Mouse (Mus musculus) G1E (cell line): ENCODE measurements around the gene Ism1. TPM values are rescaled to one million over a fixed set of nuclear protein-coding genes. Genes with fewer than 3 reads are reported as not detected.

Experiments used
- ATAC-seq: 2 replicates; pipeline ENCODE4 v1.8.0; 2016; ENCODE audit warnings: mild to moderate bottlenecking; ENCODE audit not compliant: insufficient number of reproducible peaks, poor library complexity, low FRiP score, severe bottlenecking; ENCODE audit errors: extremely low read depth
- DNase-seq: peaks from one replicate; pipeline ENCODE4 v3.0.0; 2012; ENCODE audit warnings: low spot score
- H3K27me3 ChIP-seq: 2 replicates; pipeline ENCODE4 v1.6.1; 2012; ENCODE audit warnings: mild to moderate bottlenecking, low read length, inconsistent platforms; ENCODE audit not compliant: insufficient read depth
- H3K36me3 ChIP-seq: replicated peaks from 2 replicates; pipeline ENCODE3; 2012; ENCODE audit warnings: mild to moderate bottlenecking, inconsistent platforms
- H3K4me1 ChIP-seq: 2 replicates; pipeline ENCODE4 v1.6.1; 2012; ENCODE audit warnings: low read depth, low read length, inconsistent platforms, mixed read lengths; ENCODE audit not compliant: insufficient read depth
- H3K4me3 ChIP-seq: 2 replicates; pipeline ENCODE4 v1.5.1; 2012; ENCODE audit warnings: low read depth, mild to moderate bottlenecking, inconsistent platforms, low read length, moderate library complexity, mixed read lengths
- H3K9me3 ChIP-seq: replicated peaks from 2 replicates; pipeline ENCODE4 v1.6.1; 2012; ENCODE audit warnings: inconsistent platforms
- CTCF ChIP-seq: IDR thresholded peaks from 2 replicates; pipeline ENCODE4 v1.5.1; 2012; ENCODE audit warnings: low read depth, low read length, inconsistent platforms, mixed read lengths
- GATA1 ChIP-seq: IDR thresholded peaks from 2 replicates; pipeline ENCODE4 v1.6.1; 2012; ENCODE audit warnings: borderline replicate concordance, low read length, inconsistent platforms, mixed read lengths
- GATA2 ChIP-seq: IDR thresholded peaks from 2 replicates; pipeline ENCODE4 v1.6.1; 2012; ENCODE audit warnings: low read depth, low read length, inconsistent platforms, borderline replicate concordance
- POLR2AphosphoS5 ChIP-seq: IDR thresholded peaks from 2 replicates; pipeline ENCODE4 v1.6.1; 2012; ENCODE audit warnings: low read depth, low read length, inconsistent platforms; ENCODE audit not compliant: insufficient replicate concordance
- TAL1 ChIP-seq: conservative IDR thresholded peaks from 2 replicates; pipeline ENCODE4 v1.6.1; 2012; ENCODE audit warnings: low read depth, low read length, inconsistent platforms, mixed read lengths
- polyA plus RNA-seq: library from polyadenylated mRNA; stranded (reverse); fragments of >175 nt; gene quantifications from 2 replicates; pipeline ENCODE4 v1.2.3, GENCODE M21; 2012
- total RNA-seq, 2 experiments: library from RNA; stranded (forward) in 1 of 2; stranded (reverse) in 1 of 2; fragments of 200-1000 nt in 1 of 2; fragments of >200 nt in 1 of 2; fragmentation: Nextera tagmentation in 1 of 2; gene quantifications; 2 replicates each; pipeline ENCODE4 v1.2.3; 2014 to 2017

Ism1 gene
- total and polyA plus RNA-seq, 3 experiments, result 0.16 TPM; not detected in 2

DNA sequence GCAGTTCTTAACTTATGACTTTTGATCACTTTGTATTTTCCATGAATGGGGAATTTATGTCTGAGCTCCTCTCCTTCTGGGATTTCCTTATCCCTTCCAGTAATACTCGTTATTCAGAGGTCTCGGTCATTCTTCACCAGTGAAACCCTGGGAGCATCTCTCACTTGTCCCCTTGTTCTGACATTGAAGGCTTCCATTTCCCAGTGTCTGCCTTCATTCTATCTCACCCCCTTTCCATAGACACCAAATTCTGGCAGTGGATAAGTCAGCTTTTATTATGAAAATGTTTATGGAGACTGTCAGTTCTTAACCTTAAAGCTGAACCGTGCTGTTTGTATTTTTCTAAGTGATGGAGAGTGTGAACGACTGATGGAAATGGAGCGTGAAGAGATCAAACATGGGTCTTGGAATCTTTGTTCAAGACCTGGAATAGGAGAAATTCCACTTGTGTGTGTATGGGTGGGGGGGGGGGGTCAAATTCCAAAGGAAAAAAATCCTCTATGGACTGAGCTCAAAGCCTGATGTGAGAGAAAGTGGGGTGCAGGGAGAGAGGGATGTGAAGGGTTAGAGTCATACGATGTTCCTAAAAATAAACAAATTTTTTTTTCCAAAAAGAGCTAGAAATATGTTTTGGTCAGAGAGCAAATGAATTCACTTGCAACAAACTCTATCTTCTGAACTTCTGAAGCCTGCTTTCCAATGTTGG is 30.4 kb downstream of the Ism1 start:
- no peaks in the 10 kb centered on the region for H3K9me3 ChIP-seq
- H3K36me3 ChIP-seq, result no peaks in the 10 kb centered on the region
- no peak overlapping the region for H3K4me3 ChIP-seq
- ATAC-seq, result no peak
- H3K4me1 ChIP-seq, result no peaks in the 10 kb centered on the region
- DNase-seq, result no peak
- H3K27me3 ChIP-seq, result no peaks in the 10 kb centered on the region
- no peak for TF ChIP-seq CTCF
- TF ChIP-seq GATA1, result no peak
- no peak for TF ChIP-seq POLR2AphosphoS5
- no peak for TF ChIP-seq TAL1
- TF ChIP-seq GATA2, result no peak

DNA sequence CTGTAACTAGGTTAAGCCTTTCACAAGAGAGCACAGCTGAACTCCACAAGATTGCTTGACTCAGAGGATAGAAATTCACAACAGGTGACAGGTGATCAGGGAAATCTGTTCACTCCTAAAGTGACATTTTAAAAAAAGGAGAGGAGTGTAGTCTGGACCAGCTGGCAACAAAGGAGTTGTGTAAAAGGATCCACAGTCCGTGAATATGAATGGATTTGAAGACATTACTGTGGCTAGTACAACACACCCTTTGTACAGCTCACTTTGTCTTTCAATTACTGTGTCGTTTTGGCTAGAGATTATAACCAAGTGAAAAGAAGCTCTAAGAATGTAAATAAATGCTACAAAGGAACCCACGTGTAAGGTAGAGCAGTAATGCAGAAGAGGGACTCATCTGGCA is 33.7 kb downstream of the Ism1 start:
- H3K9me3 ChIP-seq, result no peaks in the 10 kb centered on the region
- ATAC-seq (no peak), DNase-seq (no peak)
- TF ChIP-seq TAL1 (no peak), CTCF (no peak)
- H3K4me3 ChIP-seq, result no peak overlapping the region
- no peaks in the 10 kb centered on the region for H3K27me3 ChIP-seq
- no peaks in the 10 kb centered on the region for H3K4me1 ChIP-seq
- H3K36me3 ChIP-seq, result no peaks in the 10 kb centered on the region

DNA sequence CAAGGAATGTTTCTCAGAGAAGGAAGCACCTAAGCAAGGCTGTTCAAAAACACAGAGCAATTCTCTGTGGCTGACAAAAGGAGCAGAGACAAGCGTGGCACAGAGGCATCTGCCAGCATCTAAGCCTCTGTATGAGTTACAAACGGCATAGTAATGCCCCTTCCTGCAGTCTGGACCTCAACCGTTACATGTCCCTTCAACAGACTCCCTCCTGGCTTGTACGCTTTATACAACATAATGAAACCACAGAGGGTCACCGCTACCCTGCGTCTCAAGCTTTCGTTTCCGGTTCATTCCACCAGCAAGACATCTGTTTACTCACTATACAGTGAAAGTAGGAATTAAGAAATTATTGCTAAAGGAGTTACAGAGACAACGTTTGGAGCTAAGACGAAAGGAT is 34.1 kb downstream of the Ism1 start:
- no peaks in the 10 kb centered on the region for H3K36me3 ChIP-seq
- ATAC-seq (no peak), DNase-seq (no peak)
- TF ChIP-seq TAL1, result no peak
- TF ChIP-seq CTCF, result no peak
- no peak for TF ChIP-seq GATA1
- no peak overlapping the region for H3K4me3 ChIP-seq
- H3K27me3 ChIP-seq, result no peaks in the 10 kb centered on the region
- no peaks in the 10 kb centered on the region for H3K4me1 ChIP-seq
- H3K9me3 ChIP-seq, result no peaks in the 10 kb centered on the region

DNA sequence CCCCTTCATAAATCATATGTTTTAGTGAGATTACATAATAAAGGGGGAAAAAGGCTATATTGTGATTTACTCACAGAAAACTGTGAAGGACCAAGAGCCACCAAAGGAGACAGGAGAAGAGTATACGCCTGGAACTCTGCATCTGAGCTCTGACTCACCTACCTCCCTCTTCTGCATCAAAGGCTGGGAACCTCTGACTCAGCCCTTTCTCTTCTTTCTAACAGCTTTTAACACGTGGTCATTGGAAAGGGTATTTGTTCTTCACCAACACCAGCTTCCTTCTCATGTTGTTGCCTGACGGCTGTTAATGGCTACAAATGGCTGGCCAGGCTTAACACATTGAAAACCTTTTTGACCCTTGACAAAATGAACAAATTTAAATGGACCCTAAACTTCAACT is 36.2 kb downstream of the Ism1 start:
- Histone ChIP-seq H3K4me3 (no peak overlapping the region), H3K4me1 (no peaks in the 10 kb centered on the region), H3K27me3 (no peaks in the 10 kb centered on the region), H3K36me3 (no peaks in the 10 kb centered on the region), H3K9me3 (no peaks in the 10 kb centered on the region)
- TF ChIP-seq GATA2, result no peak
- TF ChIP-seq GATA1, result no peak
- TF ChIP-seq CTCF, result no peak
- no peak for TF ChIP-seq TAL1
- TF ChIP-seq POLR2AphosphoS5, result no peak
- no peak for DNase-seq
- ATAC-seq, result no peak

DNA sequence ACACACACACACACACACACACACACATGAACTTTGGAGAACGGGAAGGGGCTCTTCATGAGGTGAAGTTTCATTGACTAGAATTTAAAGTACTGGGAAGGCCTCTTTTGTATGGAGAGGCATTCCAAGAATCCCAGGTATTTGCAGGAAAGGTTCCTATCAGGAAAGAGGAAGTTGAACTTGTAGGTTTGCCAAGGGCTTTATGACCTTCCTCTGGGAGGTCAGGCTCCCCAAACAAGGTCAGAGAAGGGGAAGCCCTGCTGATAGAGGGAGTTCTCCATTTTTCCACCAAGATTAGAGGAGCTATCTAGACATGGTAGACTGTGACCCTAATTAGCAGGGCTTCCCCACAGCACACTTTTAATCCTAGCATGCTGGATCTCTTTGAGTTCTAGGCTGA is 39.8 kb downstream of the Ism1 start:
- Histone ChIP-seq H3K27me3 (no peaks in the 10 kb centered on the region), H3K36me3 (no peaks in the 10 kb centered on the region), H3K9me3 (no peaks in the 10 kb centered on the region), H3K4me1 (no peaks in the 10 kb centered on the region), H3K4me3 (no peak overlapping the region)
- no peak for DNase-seq
- ATAC-seq, result no peak
- TF ChIP-seq TAL1 (no peak), GATA2 (no peak), POLR2AphosphoS5 (no peak)

DNA sequence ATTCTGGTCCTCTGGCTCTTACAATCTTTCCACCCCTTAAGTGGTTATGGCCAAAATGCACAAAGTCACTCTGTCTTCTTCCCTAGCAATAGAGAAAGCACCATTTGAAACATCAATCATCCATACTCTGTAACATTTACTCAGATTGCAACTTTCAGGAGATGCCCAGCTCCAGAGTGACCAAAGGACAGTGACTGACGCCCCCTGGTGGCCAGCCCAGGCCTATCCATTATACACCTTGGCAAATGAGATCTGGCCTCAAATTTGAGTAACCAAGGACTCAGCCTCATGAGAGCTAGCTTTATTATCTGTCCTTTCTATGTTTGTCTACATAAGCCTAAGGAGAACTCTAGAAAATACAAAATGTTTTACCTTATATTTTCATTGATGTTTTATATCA is 44.7 kb downstream of the Ism1 start:
- Histone ChIP-seq H3K36me3 (no peaks in the 10 kb centered on the region), H3K4me3 (no peak overlapping the region), H3K4me1 (no peaks in the 10 kb centered on the region), H3K9me3 (no peaks in the 10 kb centered on the region), H3K27me3 (no peaks in the 10 kb centered on the region)
- DNase-seq, result no peak
- TF ChIP-seq CTCF (peak; percentile 48), POLR2AphosphoS5 (no peak)
- peak; percentile 49; the same call in 1 of the 2 replicates for ATAC-seq

DNA sequence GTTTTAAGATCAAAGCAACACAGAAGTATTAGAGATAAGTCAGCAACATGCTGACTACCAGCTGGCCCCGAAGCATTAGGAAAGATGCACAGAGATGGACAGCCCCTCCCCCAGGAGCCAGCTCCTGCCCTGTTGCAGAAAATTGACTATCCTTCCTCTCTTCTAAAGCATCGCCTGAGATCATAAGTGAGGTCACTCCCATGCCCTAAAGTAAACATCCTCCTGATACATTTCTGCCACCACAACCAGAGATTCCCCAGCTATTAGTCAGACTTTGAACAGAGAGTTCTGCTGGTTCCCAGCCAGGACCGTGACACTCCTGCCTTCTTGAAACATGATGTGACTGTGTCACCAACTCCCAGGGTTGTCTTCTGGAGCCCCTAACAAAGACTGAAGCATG is 45.3 kb downstream of the Ism1 start:
- Histone ChIP-seq H3K9me3 (no peaks in the 10 kb centered on the region), H3K27me3 (no peaks in the 10 kb centered on the region), H3K4me1 (no peaks in the 10 kb centered on the region), H3K4me3 (no peak overlapping the region), H3K36me3 (no peaks in the 10 kb centered on the region)
- DNase-seq (no peak), ATAC-seq (no peak)
- TF ChIP-seq POLR2AphosphoS5, result no peak
- TF ChIP-seq CTCF, result no peak
- no peak for TF ChIP-seq GATA2
